Mouse (Mus musculus): ENCODE data around the gene Rasip1. TPM values are rescaled to one million over a fixed set of nuclear protein-coding genes. Genes with fewer than 3 reads are reported as not detected.

The Rasip1 gene
- total RNA-seq, 2 experiments from 2014 or later, result 15.1 to 15.8 TPM

- intact Hi-C loops (cut with DNase I), result no loop called here
- DNase-seq (ENCODE audit: extremely low spot score in 1 of 2, low spot score in 2 of 2), result no peak
These were observed 9.0 kb upstream of the Rasip1 start for GRCm38 (mm10) chr7:45618316-45618715.

- no peak for DNase-seq (ENCODE audit: extremely low spot score in 1 of 2, low spot score in 2 of 2)
- intact Hi-C loops (cut with DNase I), result no loop called here
These were observed 7.7 kb upstream of the Rasip1 start for GRCm38 (mm10) chr7:45619592-45619991.

GRCm38 (mm10) chr7:45621443-45621842, 5.8 kb upstream of the Rasip1 start, which contains the start of gene Izumo1:
Gene Izumo1, plus strand, starts transcription at chr7:45621811.
- DNase-seq (ENCODE audit: extremely low spot score in 1 of 2, low spot score in 2 of 2), result peak in 1 of 2 experiments; percentile 82
- intact Hi-C loops (cut with DNase I), result no loop called here

GRCm38 (mm10) chr7:45623507-45623906, 3.8 kb upstream of the Rasip1 start:
- DNase-seq (ENCODE audit: extremely low spot score in 1 of 2, low spot score in 2 of 2), result no peak
- intact Hi-C loops (cut with DNase I), result no loop called here

- no peak for DNase-seq (ENCODE audit: extremely low spot score in 1 of 2, low spot score in 2 of 2)
- intact Hi-C loops (cut with DNase I), result loop anchor here (5.0 kb wide), 1 partner anchor 58 kb away; the partner anchor contains the start of gene Ntn5
These were observed 2.6 kb upstream of the Rasip1 start for GRCm38 (mm10) chr7:45624718-45625117.

- intact Hi-C loops (cut with DNase I), result loop anchor here (5.0 kb wide), 1 partner anchor 57 kb away; the partner anchor contains the start of gene Ntn5
- DNase-seq (ENCODE audit: extremely low spot score in 1 of 2, low spot score in 2 of 2), result no peak
These were observed 1.8 kb upstream of the Rasip1 start for GRCm38 (mm10) chr7:45625481-45625880.

GRCm38 (mm10) chr7:45626571-45627076, 664 bp upstream of the Rasip1 start:
- DNase-seq (ENCODE audit: extremely low spot score in 1 of 2, low spot score in 2 of 2), result no peak

GRCm38 (mm10) chr7:45628364-45629294, 1.3 kb downstream of the Rasip1 start:
- intact Hi-C loops (cut with DNase I), result loop anchor here (5.0 kb wide), 1 partner anchor 54 kb away; the partner anchor contains the start of gene Ntn5
- peak; percentile 65 to 95 for DNase-seq (ENCODE audit: extremely low spot score in 1 of 2, low spot score in 2 of 2)

More at GRCm38 (mm10) chr7:45626571-45627076, 664 bp upstream of the Rasip1 start:
- intact Hi-C loops (cut with DNase I), result loop anchor here (5.0 kb wide), 1 partner anchor 56 kb away; the partner anchor contains the start of gene Ntn5

GRCm38 (mm10) chr7:45630064-45630907, 3.0 kb downstream of the Rasip1 start:
- intact Hi-C loops (cut with DNase I), result no loop called here
- DNase-seq (ENCODE audit: extremely low spot score in 1 of 2, low spot score in 2 of 2), result no peak

- DNase-seq (ENCODE audit: extremely low spot score in 1 of 2, low spot score in 2 of 2), result peak in 1 of 2 experiments; percentile 61
- intact Hi-C loops (cut with DNase I), result no loop called here
These were observed 5.2 kb downstream of the Rasip1 start for GRCm38 (mm10) chr7:45632499-45632898.

GRCm38 (mm10) chr7:45634946-45635681, 7.8 kb downstream of the Rasip1 start:
- intact Hi-C loops (cut with DNase I), result no loop called here
- DNase-seq (ENCODE audit: extremely low spot score in 1 of 2, low spot score in 2 of 2), result no peak

- intact Hi-C loops (cut with DNase I), result no loop called here
These were observed 8.7 kb downstream of the Rasip1 start for GRCm38 (mm10) chr7:45635711-45636688.

GRCm38 (mm10) chr7:45637710-45638109, 10.4 kb downstream of the Rasip1 start:
- DNase-seq (ENCODE audit: extremely low spot score in 1 of 2, low spot score in 2 of 2), result no peak
- intact Hi-C loops (cut with DNase I), result no loop called here

More at GRCm38 (mm10) chr7:45635711-45636688, 8.7 kb downstream of the Rasip1 start:
- DNase-seq (ENCODE audit: extremely low spot score in 1 of 2, low spot score in 2 of 2), result peak in 1 of 2 experiments; percentile 73

GRCm38 (mm10) chr7:45638623-45639401, 11.5 kb downstream of the Rasip1 start:
- intact Hi-C loops (cut with DNase I), result no loop called here
- peak; percentile 96 to 97 for DNase-seq (ENCODE audit: extremely low spot score in 1 of 2, low spot score in 2 of 2)

- intact Hi-C loops (cut with DNase I), result loop anchor here (5.0 kb wide), 1 partner anchor 43 kb away; the partner anchor contains the start of gene Ntn5
- no peak for DNase-seq (ENCODE audit: extremely low spot score in 1 of 2, low spot score in 2 of 2)
These were observed 12.3 kb downstream of the Rasip1 start, which contains the start of gene Mamstr for GRCm38 (mm10) chr7:45639561-45640027. Gene Mamstr, plus strand, starts transcription at chr7:45639977.
